8 mouse cellular contexts compared by ENCODE assay signal in the genomic region with DNA sequence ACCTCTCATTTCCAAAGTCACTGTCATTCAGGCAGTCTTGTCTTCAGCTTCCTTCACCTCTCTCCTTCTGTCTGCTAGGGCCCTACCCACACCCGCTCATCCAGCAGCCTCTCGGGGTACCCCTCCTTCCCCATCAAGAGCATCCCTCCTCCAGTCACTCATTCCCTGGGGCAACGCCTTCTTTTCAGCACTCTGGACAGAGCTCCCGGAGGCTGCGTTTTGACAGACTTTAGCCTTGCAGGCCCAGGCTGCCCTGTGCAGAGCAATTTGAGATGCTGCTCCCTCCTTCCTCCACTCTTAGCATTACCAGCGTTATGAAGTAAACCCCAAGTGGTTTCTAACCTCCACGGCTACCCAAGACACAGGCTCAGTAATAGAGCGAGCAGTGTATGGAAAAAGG.
DNase-seq lines count a peak whose midpoint lies in the region; ATAC-seq lines count a peak whose summit lies in the region.

No protein-coding gene starts in this region.

- no peaks in the 10 kb centered on the region for H3K4me1 ChIP-seq in forebrain, embryonic 12.5 days
- H3K4me1 ChIP-seq in kidney, embryonic 16.5 days (ENCODE audit: insufficient read depth, low read length): no peaks in the 10 kb centered on the region

- DNase-seq in right cerebral cortex, postnatal 4 days: peak; percentile 32
- DNase-seq in right cerebral cortex, adult 18-20 months: no peak
- DNase-seq in thymus, postnatal 0 days (ENCODE audit: low spot score): peak; percentile 24

- no peak overlapping the region for H3K27ac ChIP-seq in forebrain, embryonic 12.5 days
- H3K27ac ChIP-seq in kidney, embryonic 16.5 days (ENCODE audit: low read length): no peak overlapping the region

- peak; percentile 17; the same call in 1 of the 2 replicates for ATAC-seq in forebrain, embryonic 12.5 days (ENCODE audit: low FRiP score)
- peak; percentile 54; the same call in 1 of the 2 replicates for ATAC-seq in kidney, embryonic 16.5 days (ENCODE audit: low FRiP score, low TSS enrichment)
- peak; percentile 59 for ATAC-seq in megakaryocyte-erythroid progenitor cell, adult 5-6 weeks (replicated peaks; ENCODE audit: low FRiP score, low TSS enrichment, poor library complexity, severe bottlenecking)
- ATAC-seq in megakaryocyte, adult 5-6 weeks (ENCODE audit: poor library complexity, severe bottlenecking): no peak
- ATAC-seq in cerebellum, adult (ENCODE audit: insufficient number of reproducible peaks, low FRiP score, low TSS enrichment): no peak

- no peak overlapping the region for H3K9ac ChIP-seq in forebrain, embryonic 12.5 days
- H3K9ac ChIP-seq in kidney, embryonic 16.5 days (replicated peaks; ENCODE audit: low read length): no peak overlapping the region

- no peaks in the 10 kb centered on the region for H3K9me3 ChIP-seq in forebrain, embryonic 12.5 days
- H3K9me3 ChIP-seq in kidney, embryonic 16.5 days (ENCODE audit: low read length): no peaks in the 10 kb centered on the region

- 17% methylated on average over 8 of the region's 8 CpGs for WGBS in forebrain, embryonic 12.5 days
- WGBS in kidney, embryonic 16.5 days: 6% methylated on average over 8 of the region's 8 CpGs

- no peaks in the 10 kb centered on the region for H3K36me3 ChIP-seq in forebrain, embryonic 12.5 days (replicated peaks)
- H3K36me3 ChIP-seq in kidney, embryonic 16.5 days (ENCODE audit: insufficient read depth, low read length): no peaks in the 10 kb centered on the region

- H3K4me2 ChIP-seq in forebrain, embryonic 12.5 days: no peak overlapping the region
- H3K4me2 ChIP-seq in kidney, embryonic 16.5 days (replicated peaks; ENCODE audit: low read depth, low read length): no peak overlapping the region

- H3K4me3 ChIP-seq in forebrain, embryonic 12.5 days (replicated peaks): no peak overlapping the region
- H3K4me3 ChIP-seq in kidney, embryonic 16.5 days (ENCODE audit: low read length): no peak overlapping the region

- H3K27me3 ChIP-seq in forebrain, embryonic 12.5 days: 0 out of 2 replicates have a peak, but pooled peaks cover 2% of the 10 kb centered on the region
- no peaks in the 10 kb centered on the region for H3K27me3 ChIP-seq in kidney, embryonic 16.5 days (ENCODE audit: insufficient read depth, low read length)

Comparison
In these comparisons a context has a peak if more than half of its experiments do, and no peak if none do; other contexts are left out.
1. ATAC-seq: peak in forebrain, embryonic 12.5 days (single experiment), kidney, embryonic 16.5 days (single experiment) and megakaryocyte-erythroid progenitor cell, adult 5-6 weeks (single experiment); none in megakaryocyte, adult 5-6 weeks (single experiment) and cerebellum, adult (single experiment).